Mouse (Mus musculus): ENCODE results near the gene Shld1.

Shld1 gene

DNA sequence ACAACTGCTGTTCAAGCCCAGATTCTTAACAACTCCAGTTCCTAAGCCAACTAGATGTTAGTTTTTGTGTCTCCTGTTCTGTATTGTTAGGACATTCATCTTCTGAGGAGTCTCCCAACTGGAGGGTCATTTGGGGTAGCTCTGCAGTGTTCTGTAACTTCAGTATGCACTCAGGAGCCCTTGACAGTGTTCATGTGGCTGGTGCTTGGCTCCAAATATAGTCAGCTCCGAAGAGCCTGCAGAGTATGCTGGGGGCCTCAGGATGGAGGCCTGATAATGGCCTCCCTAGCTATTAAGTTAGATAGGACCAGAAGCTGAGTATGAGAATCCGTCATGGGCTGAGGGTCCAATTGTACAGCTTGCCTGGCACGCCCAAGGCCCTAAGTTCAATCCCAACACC lies 7.2 kb downstream of the Shld1 start:
- DNase-seq, result no peak

DNA sequence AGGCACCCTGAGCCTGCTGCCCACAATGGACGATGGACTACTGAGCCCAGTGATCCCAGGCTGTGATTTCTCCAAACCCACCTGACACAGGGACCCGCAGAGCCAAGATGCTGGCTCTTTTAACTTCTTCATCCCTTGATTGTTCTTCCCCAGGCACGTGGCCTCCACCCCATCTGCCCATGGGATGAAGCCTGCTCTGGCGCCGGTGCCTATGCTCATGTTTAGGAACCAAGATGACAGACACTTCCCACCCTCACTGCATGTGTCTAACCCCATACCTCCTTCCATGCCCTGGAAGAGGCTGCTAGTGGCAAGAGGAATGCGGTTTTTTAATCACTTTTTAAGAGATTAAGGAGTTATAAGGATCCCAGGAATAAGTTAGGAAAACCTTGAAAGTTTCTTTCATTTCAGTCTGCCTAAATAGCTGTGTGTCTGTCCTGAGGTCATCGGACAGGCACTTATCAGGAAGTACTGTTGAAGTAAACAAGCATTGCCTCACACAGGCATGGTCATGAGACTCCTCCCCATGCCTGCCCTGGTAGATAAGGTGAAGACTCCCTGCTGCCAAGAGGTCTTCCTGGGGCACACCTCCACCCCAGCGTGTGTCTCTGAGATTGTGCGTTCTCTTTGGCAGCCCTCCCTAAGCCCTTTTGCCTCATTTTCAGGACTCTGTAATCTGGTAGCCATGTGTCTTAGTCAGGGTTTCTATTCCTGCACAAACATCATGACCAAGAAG lies 8.8 kb downstream of the Shld1 start:
- no peak for DNase-seq

DNA sequence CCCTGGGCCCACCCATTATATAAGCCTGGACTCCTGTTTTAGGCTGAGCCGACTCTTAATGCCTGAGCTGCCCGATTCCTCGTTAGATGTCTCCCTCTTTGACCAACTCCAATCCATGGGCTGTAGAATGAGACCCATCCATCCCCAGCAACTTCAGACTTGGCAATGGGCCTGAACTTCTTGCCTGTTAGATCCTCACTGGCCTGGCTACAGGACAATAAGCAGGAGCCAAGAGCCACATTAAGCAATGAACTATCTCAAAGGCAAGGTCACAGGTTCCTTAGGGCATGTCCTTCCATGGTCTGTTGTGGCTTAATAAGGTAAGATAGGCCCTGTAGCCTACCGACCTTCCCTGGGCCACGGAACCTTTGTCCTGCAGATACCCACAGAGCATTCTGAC lies 9.8 kb downstream of the Shld1 start:
- DNase-seq, result no peak

DNA sequence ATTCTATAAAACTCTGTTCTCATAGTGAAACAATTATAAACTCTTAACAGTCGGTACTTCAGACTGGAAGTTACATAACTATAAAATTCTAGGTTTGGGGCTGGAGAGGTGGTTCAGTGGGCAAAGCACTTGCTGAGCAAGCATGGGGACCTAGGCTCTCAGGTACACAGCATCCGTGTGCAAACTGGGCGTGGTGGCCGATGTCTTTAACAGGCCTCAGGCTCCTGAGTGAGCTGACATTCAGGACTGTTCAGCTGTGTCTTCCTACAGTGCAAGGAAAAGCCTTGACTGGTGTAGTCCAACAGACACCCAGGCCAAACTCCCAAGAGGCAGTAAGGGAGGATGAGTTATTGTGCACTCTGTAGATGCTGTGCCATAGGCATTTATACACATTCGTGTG lies 10.5 kb downstream of the Shld1 start:
- DNase-seq, result no peak

DNA sequence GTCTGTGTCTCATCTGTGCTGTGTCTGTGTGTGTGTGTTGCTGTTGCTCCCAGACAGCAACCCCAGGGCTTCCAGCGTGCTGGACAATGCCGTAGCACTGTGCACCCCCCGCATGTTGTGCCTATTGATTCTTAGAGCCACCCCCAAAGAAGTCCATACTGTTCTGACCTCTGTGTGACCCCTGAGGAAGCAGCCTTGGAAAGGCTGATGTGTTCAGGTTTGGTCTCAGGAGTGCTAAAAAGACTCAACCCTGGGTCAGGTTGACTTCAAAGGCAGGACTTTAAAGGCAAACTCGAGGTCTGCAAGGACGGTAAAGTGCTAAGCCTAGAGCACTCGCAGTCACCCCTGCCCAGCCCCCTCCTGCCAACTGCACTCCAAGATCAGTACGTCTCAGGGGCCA lies 11.0 kb downstream of the Shld1 start:
- no peak for DNase-seq

DNA sequence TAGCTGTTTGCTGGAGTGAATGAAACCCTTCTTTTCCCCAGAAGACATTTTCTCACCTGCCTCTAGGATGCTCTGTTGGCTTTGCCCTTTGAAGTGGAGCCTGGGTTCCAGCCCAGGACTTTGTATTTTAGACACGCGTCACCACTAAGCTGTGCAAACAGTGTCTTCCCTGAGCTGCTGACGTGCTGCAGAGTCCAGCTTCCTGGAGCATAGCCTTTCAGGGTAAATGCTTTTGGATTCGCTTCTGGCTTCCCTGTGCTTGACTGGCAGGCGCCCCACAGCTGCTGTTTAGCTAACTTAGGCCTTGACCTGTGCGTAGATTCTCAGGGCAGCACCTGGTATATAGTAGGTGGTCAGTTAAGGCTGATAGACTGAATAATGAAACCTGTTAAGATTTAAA lies 11.7 kb downstream of the Shld1 start:
- DNase-seq, result no peak

DNA sequence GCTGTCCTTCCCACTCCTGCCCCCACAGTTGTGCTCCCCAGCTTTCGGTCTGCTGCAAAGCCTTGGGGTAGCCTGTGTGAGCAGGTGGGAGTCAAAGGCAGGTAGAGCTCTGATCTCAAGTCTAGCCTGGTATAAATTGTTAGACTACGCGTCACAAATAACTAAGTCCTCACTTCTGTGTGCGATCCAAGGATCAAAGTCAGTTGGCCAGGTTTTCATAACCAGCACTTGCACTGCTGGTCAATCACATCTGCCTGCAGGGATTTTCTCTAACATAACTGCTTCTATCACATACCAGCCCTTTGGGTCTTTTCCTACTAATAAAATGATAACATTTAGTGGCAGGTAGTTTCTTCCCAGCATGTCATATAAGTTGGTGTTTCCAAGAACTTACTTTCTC lies 14.2 kb downstream of the Shld1 start:
- DNase-seq, result no peak

DNA sequence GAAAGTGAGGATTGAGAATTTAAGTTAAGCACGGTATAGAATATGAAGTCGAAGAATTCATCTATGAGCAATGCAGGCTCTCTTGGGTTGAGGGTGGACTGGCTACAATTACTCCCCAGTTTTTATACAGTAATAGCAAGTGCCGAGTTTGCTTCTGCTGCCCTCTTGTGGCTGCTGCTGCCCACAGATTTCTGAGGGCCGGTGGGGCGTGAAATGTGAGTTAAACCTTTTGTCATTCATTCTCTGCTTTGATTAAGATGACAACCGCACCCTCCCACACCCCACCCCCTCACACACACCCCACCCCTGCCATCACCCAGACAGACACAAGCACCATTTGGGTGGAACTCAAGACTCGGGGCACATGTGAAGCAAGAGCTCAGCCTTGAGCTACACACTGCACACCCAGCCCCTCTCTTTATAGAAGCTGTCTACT lies 14.7 kb downstream of the Shld1 start:
- DNase-seq, result peak; percentile 83 to 84

DNA sequence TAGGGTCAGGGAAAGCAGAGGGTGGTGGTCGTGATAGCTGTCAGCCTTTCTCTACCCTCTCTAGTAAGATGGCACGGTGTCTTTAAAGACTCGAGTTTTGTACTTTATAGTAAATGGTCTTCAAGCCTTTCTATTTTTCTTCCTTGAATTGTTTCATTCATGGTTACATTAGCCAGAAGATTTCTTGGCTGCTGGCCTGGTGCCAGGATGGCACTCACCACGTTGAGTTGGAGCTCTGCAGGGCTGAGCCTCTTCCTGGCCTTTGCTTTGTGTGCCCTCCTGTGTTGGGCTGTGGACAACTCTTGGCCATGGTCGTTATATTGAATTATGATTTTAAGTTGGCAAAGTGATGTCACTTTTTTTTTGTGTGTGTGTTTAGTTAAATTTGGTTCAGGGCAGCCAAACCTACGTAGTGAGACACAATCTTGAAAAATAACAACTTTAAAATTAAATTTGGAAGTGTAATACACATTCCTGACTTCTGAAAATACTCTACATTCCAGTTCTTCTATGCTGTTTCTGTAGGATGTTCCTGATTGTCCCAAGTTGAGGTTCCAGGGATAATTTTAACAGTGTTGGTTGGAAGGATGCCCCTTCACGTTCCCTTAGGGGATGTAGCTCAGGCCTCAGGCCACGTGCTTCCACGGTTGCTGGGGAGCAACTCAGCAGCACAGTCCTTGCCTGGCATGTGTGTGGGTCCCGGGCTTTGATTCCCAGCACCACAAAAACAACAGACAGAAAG lies 18.7 kb downstream of the Shld1 start:
- no peak for DNase-seq

DNA sequence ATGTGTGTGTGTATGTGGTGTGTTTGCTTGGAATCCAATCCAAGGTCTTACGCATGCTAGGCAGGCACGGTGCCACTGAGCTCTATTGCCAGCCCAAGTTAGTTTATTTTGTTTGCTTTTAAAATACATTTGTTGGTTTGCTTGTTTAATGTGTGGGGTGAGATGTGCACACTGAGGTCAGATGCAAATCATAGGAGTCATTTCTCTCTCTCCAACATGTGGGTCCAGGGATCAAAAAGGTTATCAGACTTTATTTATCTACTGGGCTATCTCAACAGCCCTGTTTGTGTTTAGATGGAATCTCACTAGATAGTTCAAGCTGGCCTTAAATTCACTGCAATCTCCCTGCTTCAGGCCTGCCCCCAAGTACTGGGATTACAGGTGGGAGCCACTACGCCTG lies 19.6 kb downstream of the Shld1 start:
- no peak for DNase-seq

DNA sequence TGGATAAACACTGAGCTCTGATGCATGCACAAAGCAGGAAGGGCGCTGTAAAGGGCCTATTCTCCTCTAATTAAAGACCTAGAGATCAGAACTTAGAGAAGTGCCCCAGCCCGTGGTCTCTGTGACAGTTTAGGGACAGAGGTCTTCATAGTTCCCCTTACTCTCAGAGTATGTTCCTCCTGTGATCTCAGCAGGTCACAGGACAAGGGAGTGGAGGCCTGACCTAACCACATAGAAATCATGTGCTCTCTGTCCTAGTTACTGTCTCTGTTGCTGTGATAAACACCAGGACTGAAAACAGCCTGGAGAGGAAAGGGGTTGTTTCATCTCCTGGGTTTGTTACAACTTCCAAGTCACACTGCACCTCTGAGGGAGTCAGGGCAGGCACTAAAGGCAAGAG lies 23.8 kb downstream of the Shld1 start:
- no peak for DNase-seq

DNA sequence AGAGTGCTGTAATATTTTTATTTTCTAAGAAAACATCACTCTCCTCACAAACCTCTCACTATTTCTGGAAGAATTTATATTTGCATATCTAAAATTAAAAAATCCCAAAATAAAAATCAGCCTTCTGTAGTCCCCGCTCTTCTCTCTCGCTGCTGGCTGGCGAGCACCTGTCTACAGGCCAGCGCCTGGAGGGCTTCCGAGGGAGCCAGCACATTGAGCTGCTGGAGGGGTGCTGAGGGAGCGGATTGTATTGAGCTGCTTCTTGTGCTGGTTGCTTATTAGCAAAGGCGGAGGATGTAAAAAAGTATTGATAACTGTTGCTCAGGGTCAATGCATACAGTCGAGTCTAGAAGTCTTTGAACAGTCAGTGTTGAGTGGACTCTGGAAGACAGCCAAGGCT lies 25.3 kb downstream of the Shld1 start:
- no peak for DNase-seq

DNA sequence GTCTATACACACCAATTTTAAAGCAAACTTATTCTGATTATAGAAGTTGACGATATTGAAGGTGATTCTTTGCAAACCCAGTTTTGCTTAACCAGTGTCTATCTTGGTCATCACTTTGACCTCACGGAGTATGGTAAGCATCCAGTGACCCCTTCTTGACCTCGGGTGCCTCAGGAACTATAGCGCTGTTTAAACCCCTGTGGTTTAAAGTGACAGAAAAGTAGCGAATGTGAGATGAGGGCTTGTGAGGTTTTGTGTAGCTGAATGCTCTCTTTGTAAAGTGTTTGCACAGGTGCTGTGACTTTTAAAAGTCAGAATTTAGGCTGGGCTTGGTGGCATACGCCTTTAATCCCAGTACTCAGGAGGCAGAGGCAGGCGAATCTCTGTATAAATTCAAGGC lies 27.8 kb downstream of the Shld1 start:
- DNase-seq, result no peak

DNA sequence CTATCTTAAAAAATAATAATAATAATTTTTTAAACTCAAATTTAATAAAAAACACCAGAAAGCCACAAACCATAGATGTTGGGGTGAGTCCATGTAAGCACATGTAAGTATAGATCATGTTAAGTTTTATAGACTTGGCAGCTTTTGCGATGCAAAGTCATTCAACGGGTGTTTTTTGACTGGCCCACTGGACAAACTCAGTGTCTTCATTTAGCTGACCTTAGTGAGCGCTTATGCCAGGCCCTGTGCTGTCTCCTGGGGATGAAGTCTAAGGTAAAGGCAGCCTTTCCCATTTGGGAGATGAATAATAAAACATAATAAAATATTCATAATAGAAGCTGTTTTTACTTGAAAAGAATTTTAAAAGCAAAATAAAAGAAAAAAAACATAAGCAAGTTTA lies 28.2 kb downstream of the Shld1 start:
- DNase-seq, result no peak

DNA sequence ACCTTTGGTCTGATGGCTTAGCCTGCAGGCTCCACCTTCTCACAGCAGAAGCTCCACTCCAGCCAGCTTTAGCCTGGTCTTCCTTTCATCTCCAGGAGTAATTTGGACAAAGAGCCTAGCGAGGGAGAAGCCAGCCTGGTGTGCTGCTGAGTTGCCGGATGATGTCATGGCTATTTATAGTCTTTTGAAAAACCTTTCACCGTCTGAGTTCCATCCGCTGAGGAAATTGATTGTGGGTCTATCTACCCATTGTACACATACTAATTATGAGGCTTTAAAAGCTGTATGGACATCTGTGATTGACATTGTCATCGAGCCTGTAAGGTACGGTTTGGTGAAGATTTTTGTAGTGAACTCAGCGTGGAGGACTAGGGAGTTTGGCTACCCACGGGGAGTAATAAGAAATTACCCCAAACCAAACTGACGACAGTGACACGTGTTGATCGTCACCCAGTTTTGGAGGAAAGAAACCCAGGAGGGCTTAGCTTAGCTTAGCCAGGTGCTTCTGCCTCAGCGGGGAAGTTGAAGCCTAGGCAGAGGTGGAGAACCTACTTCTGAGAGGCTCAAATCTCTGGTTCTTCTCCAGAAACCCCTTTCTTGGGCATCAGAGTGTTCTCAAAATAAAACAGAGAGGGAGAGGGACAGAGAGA lies 28.8 kb downstream of the Shld1 start:
- DNase-seq, result no peak

DNA sequence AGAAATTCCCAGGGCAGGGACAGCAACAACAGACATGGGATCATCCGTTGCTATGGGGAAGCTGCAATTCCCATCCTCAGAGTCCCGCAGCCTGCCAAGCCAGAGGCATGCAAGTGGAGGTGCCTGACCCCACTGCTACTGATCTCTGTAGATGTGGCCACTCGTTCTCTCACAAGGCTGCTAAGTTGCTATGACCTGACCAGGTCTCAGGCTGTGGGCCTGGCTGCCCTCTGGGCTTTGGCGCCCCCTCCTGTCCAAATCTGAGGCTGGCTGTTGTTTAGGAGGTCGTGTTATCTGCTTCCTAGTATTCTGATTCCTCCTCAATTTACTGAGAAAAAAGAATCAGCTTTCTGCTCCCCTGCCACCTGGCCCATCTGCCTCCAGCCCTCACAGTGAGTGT lies 29.4 kb downstream of the Shld1 start:
- peak; percentile 71 to 74 for DNase-seq

DNA sequence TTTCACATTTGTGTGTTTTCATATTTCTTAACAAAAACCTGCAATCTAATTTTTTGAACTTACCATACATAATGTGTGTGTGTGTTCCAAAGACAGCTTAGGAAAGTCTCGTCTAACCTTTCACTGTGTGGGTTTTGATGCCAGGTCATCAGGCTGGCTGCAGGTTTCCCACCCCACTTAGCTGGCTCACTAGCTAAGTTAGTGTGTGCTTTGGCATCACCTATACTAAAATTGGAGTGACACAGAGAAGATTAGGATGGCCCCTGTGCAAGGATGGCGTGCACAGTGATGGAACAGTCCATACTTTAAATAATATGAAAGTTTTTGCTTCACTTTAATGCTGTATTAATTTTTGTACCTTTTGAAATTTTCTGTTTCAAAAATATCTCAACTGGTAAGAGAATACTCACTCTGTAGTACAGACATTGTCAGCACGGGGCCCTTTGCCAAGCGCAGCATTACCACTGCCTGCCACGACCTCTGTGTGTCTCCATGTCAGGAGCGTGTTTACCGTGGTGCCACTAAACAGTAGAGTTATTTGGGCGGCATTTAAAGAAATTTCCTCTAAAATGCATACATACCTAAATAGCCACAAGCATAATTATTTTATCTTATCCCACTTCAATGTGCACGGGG lies 30.3 kb downstream of the Shld1 start:
- DNase-seq, result no peak

DNA sequence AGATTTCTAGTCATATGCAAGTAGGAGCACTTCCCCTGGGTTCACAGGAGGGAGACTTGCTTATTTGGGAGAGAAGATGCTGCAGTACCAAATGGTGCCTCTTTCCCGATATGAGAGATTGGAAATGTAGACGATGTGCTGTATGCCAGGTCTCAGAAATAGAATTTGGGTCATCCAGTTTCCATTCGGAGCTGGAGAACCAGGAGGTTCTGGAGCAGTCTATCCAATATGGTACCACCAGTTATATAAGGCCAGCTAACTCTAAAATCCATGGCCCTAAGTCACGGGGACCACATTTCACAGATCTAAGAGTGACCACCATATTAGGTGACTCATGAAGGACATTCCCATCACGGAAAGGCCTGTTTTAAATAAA lies 30.8 kb downstream of the Shld1 start:
- no peak for DNase-seq

DNA sequence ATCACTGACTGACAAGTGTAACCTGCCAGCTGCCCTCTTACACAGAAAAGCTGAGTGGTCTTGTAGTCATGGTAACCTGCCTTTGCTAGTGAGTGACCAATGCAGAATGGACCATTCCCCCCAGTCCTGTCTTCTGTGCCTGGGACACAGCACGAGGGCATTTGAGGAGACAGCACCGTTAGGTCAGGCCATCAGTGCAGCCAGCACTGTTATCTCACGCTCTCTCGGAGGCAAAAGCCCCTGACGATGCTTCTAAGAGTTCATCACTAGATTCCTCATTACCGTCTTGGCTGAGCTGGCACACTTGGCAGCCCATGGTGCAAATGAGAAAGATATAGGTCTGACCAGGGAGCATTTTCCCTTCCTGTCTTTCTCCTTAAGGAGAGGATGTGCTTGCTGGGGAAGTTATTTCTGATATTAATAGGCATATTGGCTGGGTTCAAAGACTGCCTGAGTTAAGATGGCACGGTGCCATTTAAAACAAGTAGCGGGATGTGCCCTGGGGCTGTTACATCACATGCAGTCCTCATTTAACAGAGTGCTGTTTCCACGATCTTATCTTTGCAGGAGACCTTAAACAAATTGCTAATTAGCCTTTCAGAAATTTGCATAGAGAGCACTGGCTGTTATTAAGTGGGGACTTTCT lies 34.3 kb downstream of the Shld1 start:
- no peak for DNase-seq

DNA sequence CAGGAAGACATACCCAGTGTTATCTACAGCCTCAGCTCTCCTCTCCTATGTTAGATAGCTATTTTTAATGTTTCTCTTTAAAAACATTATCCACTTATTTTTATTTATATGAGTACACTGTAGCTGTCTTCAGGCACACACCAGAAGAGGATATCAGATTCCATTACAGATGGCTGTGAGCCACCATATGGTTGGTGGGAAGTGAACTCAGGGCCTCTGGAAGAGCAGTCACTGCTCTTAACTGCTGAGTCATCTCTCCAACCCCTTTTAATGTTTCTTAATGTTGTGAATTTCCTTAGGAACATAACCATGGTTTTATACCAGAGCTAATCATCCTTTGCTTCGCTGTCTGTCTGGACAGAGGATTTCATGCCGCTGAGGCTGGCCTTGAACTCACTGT lies 35.1 kb downstream of the Shld1 start:
- no peak for DNase-seq

DNA sequence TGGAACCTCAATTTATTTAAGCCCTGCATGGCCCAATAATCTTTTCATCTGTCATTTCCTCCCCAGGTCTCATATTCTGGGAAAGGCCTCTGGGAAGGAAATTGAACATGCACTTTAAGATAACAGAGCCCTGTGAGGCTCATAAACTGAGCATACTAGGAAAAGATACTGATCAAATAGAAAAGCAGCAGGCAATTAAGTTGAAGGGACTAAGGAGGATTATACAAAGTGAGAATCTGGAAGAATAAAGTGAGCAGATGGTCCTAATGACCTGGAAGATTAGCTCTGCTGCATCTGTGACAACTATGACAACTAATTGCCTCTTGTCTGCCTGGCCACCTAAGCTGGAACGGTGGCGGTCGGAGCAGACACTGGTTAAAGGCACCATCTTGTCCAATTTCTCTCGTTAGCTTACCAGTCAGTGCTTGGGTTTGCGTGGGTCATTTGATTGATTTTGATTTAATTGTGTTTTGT lies 37.3 kb downstream of the Shld1 start:
- DNase-seq, result no peak

DNA sequence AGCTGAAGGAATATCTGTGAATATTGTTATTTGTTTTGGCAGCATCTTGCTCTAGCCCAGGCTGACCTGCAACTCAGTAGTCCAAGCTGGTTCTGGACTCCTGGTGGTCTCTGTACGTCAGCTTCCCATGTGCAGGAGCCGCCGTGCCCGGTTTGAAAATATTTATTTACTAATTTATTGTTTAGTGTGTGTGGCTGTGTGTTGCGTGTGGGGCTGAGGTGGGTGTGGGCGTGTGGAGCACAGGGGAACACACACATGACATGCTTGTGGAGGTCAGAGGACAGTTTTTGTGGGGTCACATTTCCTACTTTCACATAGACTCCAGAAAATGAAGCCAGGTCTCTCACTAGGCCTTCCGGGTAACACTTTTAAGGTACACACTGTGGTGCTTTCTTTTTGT lies 37.8 kb downstream of the Shld1 start:
- DNase-seq, result no peak

DNA sequence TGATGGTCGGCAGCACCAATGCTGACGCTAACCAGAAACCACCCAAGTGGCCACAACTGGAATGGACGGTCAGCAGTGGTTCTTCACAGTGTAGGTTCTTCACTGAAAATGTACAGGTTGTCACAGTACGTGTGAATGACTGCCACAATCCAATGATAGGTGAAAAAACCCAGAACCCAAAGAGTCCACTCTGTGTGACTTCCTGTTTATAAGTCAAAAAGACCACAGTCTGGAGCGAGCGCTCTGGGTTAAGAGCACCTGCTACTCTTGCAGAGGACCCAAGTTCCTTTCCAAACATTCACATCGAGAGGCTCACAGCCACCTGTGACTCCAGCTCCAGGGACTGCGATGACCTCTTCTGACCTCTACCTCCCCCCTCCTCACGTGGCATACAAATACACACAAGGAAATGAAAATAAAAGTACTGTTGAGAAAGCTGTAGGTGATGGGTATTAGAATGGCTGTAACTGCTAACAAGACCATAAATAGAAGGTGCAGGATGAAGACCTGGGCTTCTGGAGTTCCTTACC lies 38.7 kb downstream of the Shld1 start:
- DNase-seq, result peak in 1 of 2 experiments; percentile 8

All from B cell, adult 2 months (primary cell).